Mouse (Mus musculus) cerebellum, postnatal 10 days (tissue): ENCODE measurements around the gene Bet1l.

Source experiments
- DNase-seq, 2 experiments: peaks; one replicate each; pipeline ENCODE4 v3.0.0; 2021; ENCODE audit warnings: mixed read lengths in 2 of 2

The Bet1l gene

GRCm38 (mm10) chr7:140856785-140857549, 410 bp downstream of the Bet1l start, which contains the start of gene Ric8a:
TSS of gene Ric8a (plus strand) at chr7:140856957.
- DNase-seq: peak; percentile 91 to 93

- peak; percentile 87 to 89 for DNase-seq
These were observed 1.3 kb downstream of the Bet1l start, which contains the start of gene Gm45785 for GRCm38 (mm10) chr7:140855860-140856784. TSS of gene Gm45785 (minus strand) at chr7:140856331.

- DNase-seq: no peak
These were observed 2.2 kb downstream of the Bet1l start for GRCm38 (mm10) chr7:140855181-140855580.

- no peak for DNase-seq
These were observed 2.9 kb downstream of the Bet1l start for GRCm38 (mm10) chr7:140854483-140854882.

GRCm38 (mm10) chr7:140853386-140853785, 4.0 kb downstream of the Bet1l start:
- DNase-seq: no peak

- DNase-seq: no peak
These were observed 5.5 kb downstream of the Bet1l start for GRCm38 (mm10) chr7:140851916-140852315.

- no peak for DNase-seq
These were observed 8.8 kb downstream of the Bet1l start for GRCm38 (mm10) chr7:140848591-140848990.

- peak; percentile 43 to 54 for DNase-seq
These were observed 9.4 kb downstream of the Bet1l start, which contains the start of gene Odf3 for GRCm38 (mm10) chr7:140847755-140848580. TSS of gene Odf3 (plus strand) at chr7:140847805.

GRCm38 (mm10) chr7:140846676-140847075, 10.7 kb downstream of the Bet1l start:
- no peak for DNase-seq

GRCm38 (mm10) chr7:140845683-140846082, 11.7 kb downstream of the Bet1l start:
- no peak for DNase-seq

GRCm38 (mm10) chr7:140844905-140845665, 12.3 kb downstream of the Bet1l start, which contains the start of gene Scgb1c1:
TSS of gene Scgb1c1 (plus strand) at chr7:140845547.
- peak; percentile 96 to 99 for DNase-seq

- DNase-seq: no peak
These were observed 13.6 kb downstream of the Bet1l start for GRCm38 (mm10) chr7:140843806-140844205.

- DNase-seq: no peak
These were observed 16.3 kb downstream of the Bet1l start for GRCm38 (mm10) chr7:140840750-140841735.

GRCm38 (mm10) chr7:140839556-140839955, 17.8 kb downstream of the Bet1l start:
- DNase-seq: no peak

GRCm38 (mm10) chr7:140836243-140837115, 20.9 kb downstream of the Bet1l start:
- DNase-seq: no peak

GRCm38 (mm10) chr7:140835758-140836087, 21.7 kb downstream of the Bet1l start:
- DNase-seq: no peak

GRCm38 (mm10) chr7:140834968-140835757, 22.2 kb downstream of the Bet1l start, which contains the start of gene Urah:
TSS of gene Urah (plus strand) at chr7:140835018.
- peak in 1 of 2 experiments; percentile 35 for DNase-seq

- no peak for DNase-seq
These were observed 24.0 kb downstream of the Bet1l start for GRCm38 (mm10) chr7:140833341-140833740.
